10 mouse cellular contexts compared by ENCODE assay signal in the genomic region with DNA sequence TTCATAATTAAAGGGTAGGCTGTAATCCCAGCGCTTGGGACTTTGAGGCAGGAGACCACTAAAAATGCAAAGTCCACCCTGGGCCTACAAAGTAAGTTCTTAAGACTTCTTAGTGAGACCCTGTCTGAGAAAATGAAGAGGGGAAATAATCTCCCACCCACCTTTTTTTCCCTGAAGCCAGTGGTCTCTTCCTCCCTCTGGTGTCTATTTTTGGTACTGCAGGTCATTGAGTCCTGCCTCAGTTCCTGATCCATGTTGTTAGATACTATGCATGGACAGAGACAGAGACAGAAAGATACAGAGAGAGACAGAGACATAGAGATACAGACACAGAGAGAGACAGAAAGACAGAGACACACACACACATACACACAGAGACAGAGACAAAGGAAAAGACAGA. TPM values are rescaled to one million over a fixed set of nuclear protein-coding genes. Genes with fewer than 3 reads are reported as not detected.
A peak's percentile ranks its signal among the peaks of the same experiment; 100 is the strongest.
DNase-seq lines count a peak whose midpoint lies in the region; ATAC-seq lines count a peak whose summit lies in the region.
"Had no signal": no experiment of that assay in that cellular context is flagged by ENCODE, and none has a peak within 500 bp of the region (broad histone marks: within the 10 kb centered on the region; RNA-seq: fewer than 3 reads in every experiment).

No protein-coding gene starts in this region.

- H3K4me1 ChIP-seq in hindbrain, embryonic 14.5 days (replicated peaks; ENCODE audit: control insufficient read depth, insufficient read depth, low read length), result no peaks in the 10 kb centered on the region
- no peaks in the 10 kb centered on the region for H3K4me1 ChIP-seq in hindbrain, embryonic 13.5 days (replicated peaks)
- H3K4me1 ChIP-seq in embryonic facial prominence, embryonic 10.5 days, result no peaks in the 10 kb centered on the region
- H3K4me1 ChIP-seq: neural tube, embryonic 13.5 days had no signal

- WGBS in hindbrain, embryonic 14.5 days, result 28% methylated on average over 1 of the region's 1 CpGs
- WGBS in hindbrain, embryonic 13.5 days, result 19% methylated on average over 1 of the region's 1 CpGs
- WGBS in embryonic facial prominence, embryonic 10.5 days, result 37% methylated on average over 1 of the region's 1 CpGs

- no peaks in the 10 kb centered on the region for H3K36me3 ChIP-seq in hindbrain, embryonic 14.5 days (replicated peaks; ENCODE audit: control insufficient read depth, insufficient read depth)
- no peaks in the 10 kb centered on the region for H3K36me3 ChIP-seq in hindbrain, embryonic 13.5 days
- H3K36me3 ChIP-seq in embryonic facial prominence, embryonic 10.5 days (replicated peaks), result no peaks in the 10 kb centered on the region
- H3K36me3 ChIP-seq: neural tube, embryonic 13.5 days had no signal

- peak; percentile 82 for DNase-seq in hindbrain, embryonic 14.5 days (ENCODE audit: low spot score)
- DNase-seq in urinary bladder, postnatal 25 days (ENCODE audit: low spot score), result peak; percentile 12
- DNase-seq in urinary bladder, adult 18-20 months (ENCODE audit: low spot score in 2 of 2), result no peak
- DNase-seq in embryonic facial prominence, embryonic 10.5 days (ENCODE audit: low spot score), result peak; percentile 31
- no peak for DNase-seq in right cerebral cortex, postnatal 36 days (ENCODE audit: low spot score in 2 of 2)

- H3K4me2 ChIP-seq in hindbrain, embryonic 14.5 days (replicated peaks), result no peak overlapping the region
- H3K4me2 ChIP-seq in hindbrain, embryonic 13.5 days, result no peak overlapping the region
- H3K4me2 ChIP-seq: neural tube, embryonic 13.5 days had no signal

- no peak overlapping the region for H3K9ac ChIP-seq in hindbrain, embryonic 14.5 days
- H3K9ac ChIP-seq in hindbrain, embryonic 13.5 days, result no peak overlapping the region
- H3K9ac ChIP-seq: neural tube, embryonic 13.5 days had no signal

- no peaks in the 10 kb centered on the region for H3K9me3 ChIP-seq in hindbrain, embryonic 14.5 days (ENCODE audit: control insufficient read depth, low read length)
- H3K9me3 ChIP-seq in hindbrain, embryonic 13.5 days, result no peaks in the 10 kb centered on the region
- H3K9me3 ChIP-seq in embryonic facial prominence, embryonic 10.5 days, result 0 out of 2 replicates have a peak, but pooled peaks cover 3% of the 10 kb centered on the region
- H3K9me3 ChIP-seq: neural tube, embryonic 13.5 days had no signal

- no peaks in the 10 kb centered on the region for H3K27me3 ChIP-seq in hindbrain, embryonic 14.5 days (ENCODE audit: control insufficient read depth, insufficient read depth, low read length)
- H3K27me3 ChIP-seq in hindbrain, embryonic 13.5 days, result no peaks in the 10 kb centered on the region
- H3K27me3 ChIP-seq in embryonic facial prominence, embryonic 10.5 days (replicated peaks; ENCODE audit: low read depth, poor library complexity, severe bottlenecking), result no peaks in the 10 kb centered on the region
- H3K27me3 ChIP-seq: neural tube, embryonic 13.5 days had no signal

- H3K4me3 ChIP-seq in hindbrain, embryonic 14.5 days (replicated peaks; ENCODE audit: low read length), result no peak overlapping the region
- H3K4me3 ChIP-seq in hindbrain, embryonic 13.5 days, result no peak overlapping the region
- no peak overlapping the region for H3K4me3 ChIP-seq in embryonic facial prominence, embryonic 10.5 days
- H3K4me3 ChIP-seq: neural tube, embryonic 13.5 days had no signal

- H3K27ac ChIP-seq in hindbrain, embryonic 14.5 days, result no peak overlapping the region
- no peak overlapping the region for H3K27ac ChIP-seq in hindbrain, embryonic 13.5 days
- H3K27ac ChIP-seq in embryonic facial prominence, embryonic 10.5 days (replicated peaks), result no peak overlapping the region
- H3K27ac ChIP-seq: neural tube, embryonic 13.5 days had no signal

- no peak for ATAC-seq in hindbrain, embryonic 14.5 days (ENCODE audit: low FRiP score)
- ATAC-seq in hindbrain, embryonic 13.5 days (ENCODE audit: low FRiP score), result no peak
- ATAC-seq in megakaryocyte, adult 5-6 weeks (ENCODE audit: poor library complexity, severe bottlenecking), result 0 out of 2 replicates have a peak, but pooled peaks have one; percentile 40
- no peak for ATAC-seq in cerebellum, adult (ENCODE audit: insufficient number of reproducible peaks, low FRiP score, low TSS enrichment)

RNA-seq across cellular contexts. Expression of a gene that starts 15.1 kb away (rescaled TPM):
- not detected in 2 replicates for polyA plus RNA-seq in hindbrain, embryonic 14.5 days (2014; fragmentation: Nextera tagmentation; extraction: Ambion mirVana)
- polyA plus RNA-seq in hindbrain, embryonic 13.5 days (2015; fragmentation: Nextera tagmentation; extraction: Ambion mirVana), result not detected in 2 replicates
- polyA plus RNA-seq in embryonic facial prominence, embryonic 10.5 days (2016; fragmentation: Nextera tagmentation; extraction: Ambion mirVana), result not detected in 2 replicates
- total RNA-seq in megakaryocyte, adult 5-6 weeks (2015), result not detected in 2 replicates
- total RNA-seq in megakaryocyte, adult 5-6 weeks (2017), result not detected in 2 replicates
- total RNA-seq: left cerebral cortex, adult 18-20 months had no signal
- polyA plus RNA-seq: neural tube, embryonic 13.5 days had no signal

RNA-seq across cellular contexts. Expression of a gene that starts 18.8 kb away (rescaled TPM):
- polyA plus RNA-seq in hindbrain, embryonic 14.5 days (2014; fragmentation: Nextera tagmentation; extraction: Ambion mirVana), result not detected in 2 replicates
- polyA plus RNA-seq in hindbrain, embryonic 13.5 days (2015; fragmentation: Nextera tagmentation; extraction: Ambion mirVana), result not detected in 2 replicates
- not detected in 2 replicates for polyA plus RNA-seq in embryonic facial prominence, embryonic 10.5 days (2016; fragmentation: Nextera tagmentation; extraction: Ambion mirVana)
- not detected in 2 replicates for total RNA-seq in megakaryocyte, adult 5-6 weeks (2015)
- total RNA-seq in megakaryocyte, adult 5-6 weeks (2017), result 0.18 TPM in 1 of 2 replicates, not detected in the other
- total RNA-seq: left cerebral cortex, adult 18-20 months had no signal
- polyA plus RNA-seq: neural tube, embryonic 13.5 days had no signal

RNA-seq across cellular contexts. Expression of a gene that starts 26.2 kb away (rescaled TPM):
- 12.4 and 16.7 TPM in 2 replicates for polyA plus RNA-seq in hindbrain, embryonic 14.5 days (2014; fragmentation: Nextera tagmentation; extraction: Ambion mirVana)
- 11.2 and 13.0 TPM in 2 replicates for polyA plus RNA-seq in hindbrain, embryonic 13.5 days (2015; fragmentation: Nextera tagmentation; extraction: Ambion mirVana)
- polyA plus RNA-seq in embryonic facial prominence, embryonic 10.5 days (2016; fragmentation: Nextera tagmentation; extraction: Ambion mirVana), result 7.8 and 8.6 TPM in 2 replicates
- total RNA-seq in megakaryocyte, adult 5-6 weeks (2015), result not detected in 2 replicates
- 0.22 TPM in 1 of 2 replicates, not detected in the other for total RNA-seq in megakaryocyte, adult 5-6 weeks (2017)

RNA-seq across cellular contexts. Expression of a gene that starts 29.5 kb away (rescaled TPM):
- not detected in 2 replicates for polyA plus RNA-seq in hindbrain, embryonic 14.5 days (2014; fragmentation: Nextera tagmentation; extraction: Ambion mirVana)
- polyA plus RNA-seq in hindbrain, embryonic 13.5 days (2015; fragmentation: Nextera tagmentation; extraction: Ambion mirVana), result not detected in 2 replicates
- polyA plus RNA-seq in embryonic facial prominence, embryonic 10.5 days (2016; fragmentation: Nextera tagmentation; extraction: Ambion mirVana), result not detected in 2 replicates
- not detected in 2 replicates for total RNA-seq in megakaryocyte, adult 5-6 weeks (2015)
- total RNA-seq in megakaryocyte, adult 5-6 weeks (2017), result not detected in 2 replicates
- total RNA-seq: left cerebral cortex, adult 18-20 months had no signal
- polyA plus RNA-seq: neural tube, embryonic 13.5 days had no signal

RNA-seq across cellular contexts. Expression of a gene that starts 51.1 kb away (rescaled TPM):
- not detected in 2 replicates for polyA plus RNA-seq in hindbrain, embryonic 14.5 days (2014; fragmentation: Nextera tagmentation; extraction: Ambion mirVana)
- polyA plus RNA-seq in hindbrain, embryonic 13.5 days (2015; fragmentation: Nextera tagmentation; extraction: Ambion mirVana), result not detected in 2 replicates
- polyA plus RNA-seq in embryonic facial prominence, embryonic 10.5 days (2016; fragmentation: Nextera tagmentation; extraction: Ambion mirVana), result not detected in 2 replicates
- total RNA-seq in megakaryocyte, adult 5-6 weeks (2015), result not detected in 2 replicates
- total RNA-seq in megakaryocyte, adult 5-6 weeks (2017), result not detected in 2 replicates
- total RNA-seq: left cerebral cortex, adult 18-20 months had no signal
- polyA plus RNA-seq: neural tube, embryonic 13.5 days had no signal

Comparison
In these comparisons a context has a peak if more than half of its experiments do, and no peak if none do; other contexts are left out.
1. DNase-seq: peak in hindbrain, embryonic 14.5 days (single experiment), urinary bladder, postnatal 25 days (single experiment) and embryonic facial prominence, embryonic 10.5 days (single experiment); none in urinary bladder, adult 18-20 months (0 of 2) and right cerebral cortex, postnatal 36 days (0 of 2).